In genomic region chr2:170631375-170631774, GRCm38 (mm10) we compare ENCODE assay signal across 35 mouse cellular contexts. TPM values are rescaled to one million over a fixed set of nuclear protein-coding genes. Genes with fewer than 3 reads are reported as not detected.
DNase-seq lines count a peak whose midpoint lies in the region; ATAC-seq and TF ChIP-seq lines count a peak whose summit lies in the region.
"Had no signal": no experiment of that assay in that cellular context is flagged by ENCODE, and none has a peak within 500 bp of the region (broad histone marks: within the 10 kb centered on the region; RNA-seq: fewer than 3 reads in every experiment).

No protein-coding gene starts in this region.

- peak; percentile 34 for TF ChIP-seq CTCF in gastrocnemius, adult 2 months (IDR thresholded peaks at IDR 0.05)
- peak; percentile 32 for TF ChIP-seq CTCF in left cerebral cortex, adult 2 months (IDR thresholded peaks at IDR 0.05)
- peak; percentile 45 for TF ChIP-seq CTCF in midbrain, postnatal 0 days (IDR thresholded peaks at IDR 0.05)

- no peak overlapping the region for H3K4me3 ChIP-seq in gastrocnemius, adult 2 months
- H3K4me3 ChIP-seq in left cerebral cortex, adult 2 months: no peak overlapping the region
- no peak overlapping the region for H3K4me3 ChIP-seq in midbrain, postnatal 0 days (ENCODE audit: low read depth, low read length)
- no peak overlapping the region for H3K4me3 ChIP-seq in midbrain, embryonic 13.5 days (replicated peaks)
- H3K4me3 ChIP-seq: embryonic facial prominence, embryonic 13.5 days; forebrain, embryonic 10.5 days; heart, embryonic 12.5 days; hindbrain, embryonic 13.5 days; limb, embryonic 12.5 days; liver, embryonic 13.5 days; lung, embryonic 15.5 days; midbrain, embryonic 12.5 days; stomach, embryonic 15.5 days had no signal

- no peaks in the 10 kb centered on the region for H3K4me1 ChIP-seq in midbrain, postnatal 0 days (ENCODE audit: insufficient read depth, low read length)
- peaks cover 4% of the 10 kb centered on the region; the same call in 1 of the 2 replicates for H3K4me1 ChIP-seq in midbrain, embryonic 13.5 days (replicated peaks)
- H3K4me1 ChIP-seq: embryonic facial prominence, embryonic 13.5 days; liver, embryonic 13.5 days; megakaryocyte, embryonic 14.5 days; stomach, embryonic 15.5 days had no signal

- intact Hi-C loops in gastrocnemius, adult 2 months (cut with DNase I): no loop called here
- intact Hi-C loops in left cerebral cortex, adult 2 months (cut with DNase I): no loop called here

- no peak overlapping the region for H3K9ac ChIP-seq in midbrain, postnatal 0 days (replicated peaks; ENCODE audit: low read length, poor library complexity, severe bottlenecking)
- H3K9ac ChIP-seq in midbrain, embryonic 13.5 days (replicated peaks): no peak overlapping the region
- H3K9ac ChIP-seq: embryonic facial prominence, embryonic 13.5 days; heart, embryonic 12.5 days; hindbrain, embryonic 13.5 days; limb, embryonic 12.5 days; liver, embryonic 13.5 days; lung, embryonic 15.5 days; midbrain, embryonic 12.5 days; stomach, embryonic 15.5 days had no signal

- no peaks in the 10 kb centered on the region for H3K27me3 ChIP-seq in midbrain, postnatal 0 days (ENCODE audit: insufficient read depth, low read length)
- no peaks in the 10 kb centered on the region for H3K27me3 ChIP-seq in midbrain, embryonic 13.5 days
- H3K27me3 ChIP-seq: embryonic facial prominence, embryonic 13.5 days; heart, embryonic 12.5 days; hindbrain, embryonic 13.5 days; limb, embryonic 12.5 days; liver, embryonic 13.5 days; lung, embryonic 15.5 days; megakaryocyte, embryonic 14.5 days; midbrain, embryonic 12.5 days; stomach, embryonic 15.5 days had no signal

- no peaks in the 10 kb centered on the region for H3K36me3 ChIP-seq in midbrain, postnatal 0 days (ENCODE audit: insufficient read depth, low read length)
- H3K36me3 ChIP-seq in midbrain, embryonic 13.5 days: no peaks in the 10 kb centered on the region
- H3K36me3 ChIP-seq: embryonic facial prominence, embryonic 13.5 days; forebrain, embryonic 10.5 days; heart, embryonic 12.5 days; hindbrain, embryonic 13.5 days; limb, embryonic 12.5 days; liver, embryonic 13.5 days; lung, embryonic 15.5 days; midbrain, embryonic 12.5 days; stomach, embryonic 15.5 days had no signal

- 98% methylated on average over 1 of the region's 1 CpGs for WGBS in midbrain, postnatal 0 days
- 95% methylated on average over 1 of the region's 1 CpGs for WGBS in midbrain, embryonic 13.5 days

- no peak overlapping the region for H3K27ac ChIP-seq in gastrocnemius, adult 2 months
- H3K27ac ChIP-seq in left cerebral cortex, adult 2 months: no peak overlapping the region
- H3K27ac ChIP-seq in midbrain, postnatal 0 days (ENCODE audit: low read depth, low read length): no peak overlapping the region
- no peak overlapping the region for H3K27ac ChIP-seq in midbrain, embryonic 13.5 days
- H3K27ac ChIP-seq: embryonic facial prominence, embryonic 13.5 days; forebrain, embryonic 10.5 days; hindbrain, embryonic 13.5 days; kidney, postnatal 0 days; limb, embryonic 12.5 days; liver, embryonic 13.5 days; lung, embryonic 15.5 days; midbrain, embryonic 12.5 days; stomach, embryonic 15.5 days had no signal

- H3K4me2 ChIP-seq in midbrain, postnatal 0 days (ENCODE audit: low read depth, low read length, poor library complexity, severe bottlenecking): no peak overlapping the region
- no peak overlapping the region for H3K4me2 ChIP-seq in midbrain, embryonic 13.5 days (replicated peaks)
- H3K4me2 ChIP-seq: embryonic facial prominence, embryonic 13.5 days; heart, embryonic 12.5 days; hindbrain, embryonic 13.5 days; limb, embryonic 12.5 days; liver, embryonic 13.5 days; lung, embryonic 15.5 days; midbrain, embryonic 12.5 days; stomach, embryonic 15.5 days had no signal

- no peaks in the 10 kb centered on the region for H3K9me3 ChIP-seq in midbrain, postnatal 0 days (ENCODE audit: low read length)
- no peaks in the 10 kb centered on the region for H3K9me3 ChIP-seq in midbrain, embryonic 13.5 days
- H3K9me3 ChIP-seq: embryonic facial prominence, embryonic 13.5 days; hindbrain, embryonic 13.5 days; lung, embryonic 15.5 days; stomach, embryonic 15.5 days had no signal

- DNase-seq in gastrocnemius, adult 2 months: no peak
- DNase-seq in gastrocnemius, adult 18-20 months (ENCODE audit: low spot score): no peak
- DNase-seq in left cerebral cortex, adult 2 months (ENCODE audit: extremely low spot score in 1 of 2, low spot score in 2 of 2): no peak
- DNase-seq in left cerebral cortex, adult 9 months (ENCODE audit: low spot score in 2 of 2): no peak
- no peak for DNase-seq in midbrain, postnatal 0 days (ENCODE audit: low spot score)
- DNase-seq in urinary bladder, postnatal 25 days (ENCODE audit: low spot score): no peak
- DNase-seq: adrenal gland, postnatal 25 days; cerebellum, adult 18-20 months; gastrocnemius, postnatal 25 days; heart, postnatal 4 days; kidney, adult 8-10 months; layer of hippocampus, adult 9-11 months; liver, embryonic 13.5 days; lung, postnatal 36 days; thymus, adult 2 months; thymus, postnatal 36 days had no signal

- no peak for ATAC-seq in midbrain, postnatal 0 days (ENCODE audit: low FRiP score)
- no peak for ATAC-seq in midbrain, embryonic 13.5 days
- ATAC-seq: forebrain, embryonic 16.5 days; inflammation-experienced regulatory T-cells, adult 6 months had no signal

RNA-seq across cellular contexts. Expression of gene 4930470P17Rik, which starts 29.6 kb away (rescaled TPM):
- not detected for total RNA-seq in gastrocnemius, adult 2 months (2021)
- total RNA-seq in gastrocnemius, adult 18-20 months (2021): not detected
- total RNA-seq in left cerebral cortex, adult 2 months (2021): not detected
- not detected in 2 replicates for total RNA-seq in midbrain, postnatal 0 days (2014; rRNA removed)
- polyA plus RNA-seq in midbrain, postnatal 0 days (2015; fragmentation: Nextera tagmentation; extraction: Ambion mirVana): not detected in 2 replicates
- polyA plus RNA-seq in midbrain, embryonic 13.5 days (2015; fragmentation: Nextera tagmentation; extraction: Ambion mirVana): not detected in 2 replicates
- total RNA-seq: adrenal gland, adult 18-20 months; adrenal gland, postnatal 25 days; common myeloid progenitor, adult 5-6 weeks; gastrocnemius, postnatal 25 days; heart, postnatal 4 days; left cerebral cortex, postnatal 25 days; monocyte, adult 5-6 weeks had no signal
- polyA plus RNA-seq: embryonic facial prominence, embryonic 13.5 days; forebrain, embryonic 10.5 days; forebrain, embryonic 16.5 days; heart, embryonic 12.5 days; heart, postnatal 0 days; hindbrain, embryonic 13.5 days; inflammation-experienced regulatory T-cells, adult 6 months; kidney, postnatal 0 days; limb, embryonic 12.5 days; liver, embryonic 13.5 days; lung, embryonic 15.5 days; midbrain, embryonic 12.5 days; neural tube, embryonic 14.5 days; stomach, embryonic 15.5 days; thymus, adult 2 months had no signal
